Mouse (Mus musculus) kidney, adult 18-20 months (tissue): ENCODE results near the gene Slc6a14.

ENCODE experiments used
- DNase-seq: peaks from one replicate; pipeline ENCODE4 v3.0.0; 2021

Gene Slc6a14

GRCm38 (mm10) chrX:21714829-21715228, at the start of gene Slc6a14:
TSS of gene Slc6a14 (plus strand) at chrX:21714896.
- no peak for DNase-seq

DNA sequence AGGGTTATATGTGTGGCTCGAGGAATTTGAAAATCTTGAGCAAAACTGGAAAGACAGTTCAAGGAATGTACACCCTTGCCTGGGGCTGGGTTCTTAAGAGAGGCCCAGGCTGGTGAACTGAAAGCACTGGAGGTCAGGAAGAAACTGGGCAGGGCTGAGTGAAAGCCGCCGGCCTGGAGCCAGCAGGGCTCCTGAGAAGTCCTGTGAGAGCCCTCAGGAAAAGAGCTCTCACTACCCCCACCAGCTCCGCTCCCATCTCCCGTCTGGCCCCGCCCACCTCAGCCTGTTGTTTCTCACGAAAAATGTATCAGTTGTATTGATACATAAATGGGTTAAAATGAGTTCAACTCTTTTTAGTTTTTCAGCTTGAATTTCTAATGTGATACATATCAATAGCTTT, 43.8 kb upstream of the Slc6a14 start:
- DNase-seq = no peak

GRCm38 (mm10) chrX:21695220-21695619, 19.5 kb upstream of the Slc6a14 start:
- no peak for DNase-seq

GRCm38 (mm10) chrX:21695687-21696086, 19.0 kb upstream of the Slc6a14 start:
- no peak for DNase-seq

GRCm38 (mm10) chrX:21701646-21702045, 13.1 kb upstream of the Slc6a14 start:
- DNase-seq = no peak

GRCm38 (mm10) chrX:21704470-21704869, 10.2 kb upstream of the Slc6a14 start:
- no peak for DNase-seq

- no peak for DNase-seq
These were observed 597 bp downstream of the Slc6a14 start for GRCm38 (mm10) chrX:21715293-21715692.

GRCm38 (mm10) chrX:21716885-21717284, 2.2 kb downstream of the Slc6a14 start:
- DNase-seq = no peak

DNA sequence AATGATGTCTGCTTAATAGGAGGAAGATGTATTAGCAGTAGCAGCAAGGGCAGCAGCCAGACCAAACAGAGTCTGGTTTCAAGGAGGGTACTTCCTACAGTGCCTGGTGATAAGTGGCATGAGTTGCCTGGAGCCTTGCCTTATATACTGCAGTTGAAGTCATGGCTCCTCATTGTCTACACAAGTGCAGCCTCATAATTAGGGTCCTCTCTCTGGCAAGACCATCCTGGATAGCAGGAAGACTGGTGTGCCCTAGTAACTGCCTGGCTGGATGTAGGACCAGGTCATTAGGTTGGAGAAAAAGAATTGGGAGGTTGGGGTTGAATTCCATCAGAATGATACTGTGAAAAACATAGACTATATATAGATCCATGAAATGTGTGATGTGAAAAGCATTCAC, 30.3 kb downstream of the Slc6a14 start, which contains the start of gene Gm28269:
TSS of gene Gm28269 (minus strand) at position 101 of the 400 bp plus-strand sequence.
- no peak for DNase-seq
